Mouse (Mus musculus) heart, postnatal 0 days (tissue): ENCODE measurements at regions not wholly inside any gene's neighbourhood (a gene's known extent, or its start where the extent isn't known, plus 50 kb on each side); places are given as distances from the start of the nearest gene placed in this dataset.

ENCODE experiments used
- CTCF ChIP-seq: IDR thresholded peaks from 2 replicates; pipeline ENCODE4 v1.5.1; 2016; ENCODE audit warnings: antibody characterized with exemption, control low read depth, low read depth
- EP300 ChIP-seq: IDR thresholded peaks from 2 replicates; pipeline ENCODE4 v1.6.1; 2016; ENCODE audit warnings: antibody characterized with exemption, low read depth

DNA sequence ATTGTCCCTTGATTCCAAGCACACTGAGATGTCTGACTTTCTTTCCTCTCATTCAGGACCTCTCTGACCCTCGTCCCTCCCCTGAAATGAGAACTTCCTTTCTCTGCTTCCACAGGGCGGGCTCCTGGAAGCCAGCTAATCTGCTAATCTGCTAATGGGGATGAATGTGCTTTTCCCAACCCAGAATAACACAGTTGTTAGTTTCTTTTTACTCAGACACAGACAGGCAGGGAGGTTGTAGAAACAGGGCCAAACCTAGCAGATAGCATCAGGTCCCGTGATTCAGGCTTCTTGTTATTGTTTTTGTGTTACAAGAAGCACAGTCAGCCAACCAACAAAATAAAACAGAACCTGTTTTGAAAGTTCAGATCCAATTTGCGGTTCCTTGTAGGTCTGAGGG lies 137.0 kb downstream of the 1500009L16Rik start:
- no peak for TF ChIP-seq EP300
- no peak for TF ChIP-seq CTCF
